Mouse (Mus musculus): ENCODE measurements at regions not wholly inside any gene's neighbourhood (a gene's known extent, or its start where the extent isn't known, plus 50 kb on each side); places are given as distances from the start of the nearest gene placed in this dataset.

GRCm38 (mm10) chr13:93992961-93993360, 64.6 kb upstream of the Lhfpl2 start:
- Histone ChIP-seq H3K36me3 (ENCODE audit: control insufficient read depth, insufficient read depth) (no peaks in the 10 kb centered on the region), H3K27me3 (ENCODE audit: control insufficient read depth, insufficient read depth, insufficient read length) (no peaks in the 10 kb centered on the region), H3K79me3 (ENCODE audit: low read depth) (no peaks in the 10 kb centered on the region), H3ac (ENCODE audit: control insufficient read depth, insufficient read length, low read depth) (no peak overlapping the region), H3K79me2 (ENCODE audit: control insufficient read depth, insufficient read depth) (no peaks in the 10 kb centered on the region), H3K4me3 (ENCODE audit: insufficient read depth, poor library complexity, severe bottlenecking) (no peak overlapping the region)
- TF ChIP-seq MYOG (IDR thresholded peaks at IDR 0.05; ENCODE audit: control insufficient read depth, extremely low read depth, insufficient read length), result no peak
- TF ChIP-seq MAX (IDR thresholded peaks at IDR 0.05), result no peak
- TF ChIP-seq CTCF (IDR thresholded peaks at IDR 0.05; ENCODE audit: control insufficient read depth, insufficient read depth, insufficient read length), result no peak
- no peak for TF ChIP-seq FOSL1 (IDR thresholded peaks at IDR 0.05; ENCODE audit: insufficient read depth, low read length, poor library complexity, severe bottlenecking)

- no peak for TF ChIP-seq MYOG (IDR thresholded peaks at IDR 0.05; ENCODE audit: control insufficient read depth, extremely low read depth, insufficient read length)
- TF ChIP-seq FOSL1 (IDR thresholded peaks at IDR 0.05; ENCODE audit: insufficient read depth, low read length, poor library complexity, severe bottlenecking), result no peak
- no peak for TF ChIP-seq CEBPB (IDR thresholded peaks at IDR 0.05; ENCODE audit: low read depth)
- TF ChIP-seq MAX (IDR thresholded peaks at IDR 0.05), result no peak
- TF ChIP-seq MYOD1 (IDR thresholded peaks at IDR 0.05; ENCODE audit: control insufficient read depth, insufficient read length, low read depth), result no peak
- TF ChIP-seq USF1 (IDR thresholded peaks at IDR 0.05; ENCODE audit: low read depth), result no peak
- TF ChIP-seq CTCF (IDR thresholded peaks at IDR 0.05; ENCODE audit: control insufficient read depth, insufficient read depth, insufficient read length), result no peak
These were observed 62.2 kb upstream of the Lhfpl2 start for GRCm38 (mm10) chr13:93995423-93995822.

GRCm38 (mm10) chr13:93996535-93997382, 60.8 kb upstream of the Lhfpl2 start:
- no peak for TF ChIP-seq CTCF (IDR thresholded peaks at IDR 0.05; ENCODE audit: control insufficient read depth, insufficient read depth, insufficient read length)
- TF ChIP-seq MYOG (IDR thresholded peaks at IDR 0.05; ENCODE audit: control insufficient read depth, extremely low read depth, insufficient read length), result no peak
- TF ChIP-seq MAX (IDR thresholded peaks at IDR 0.05), result peak; percentile 49
- peak; percentile 49 for TF ChIP-seq CEBPB (IDR thresholded peaks at IDR 0.05; ENCODE audit: low read depth)
- TF ChIP-seq MYOD1 (IDR thresholded peaks at IDR 0.05; ENCODE audit: control insufficient read depth, insufficient read length, low read depth), result peak; percentile 44
- no peak for TF ChIP-seq USF1 (IDR thresholded peaks at IDR 0.05; ENCODE audit: low read depth)
- no peak for TF ChIP-seq FOSL1 (IDR thresholded peaks at IDR 0.05; ENCODE audit: insufficient read depth, low read length, poor library complexity, severe bottlenecking)
- no peak overlapping the region for H3ac ChIP-seq (ENCODE audit: control insufficient read depth, insufficient read length, low read depth)

More at GRCm38 (mm10) chr13:93995423-93995822, 62.2 kb upstream of the Lhfpl2 start:
- no peaks in the 10 kb centered on the region for H3K79me3 ChIP-seq (ENCODE audit: low read depth)
- H3K79me2 ChIP-seq (ENCODE audit: control insufficient read depth, insufficient read depth), result no peaks in the 10 kb centered on the region
- H3K27me3 ChIP-seq (ENCODE audit: control insufficient read depth, insufficient read depth, insufficient read length), result no peaks in the 10 kb centered on the region
- H3K4me3 ChIP-seq (ENCODE audit: insufficient read depth, poor library complexity, severe bottlenecking), result no peak overlapping the region
- no peaks in the 10 kb centered on the region for H3K36me3 ChIP-seq (ENCODE audit: control insufficient read depth, insufficient read depth)
- H3ac ChIP-seq (ENCODE audit: control insufficient read depth, insufficient read length, low read depth), result no peak overlapping the region

GRCm38 (mm10) chr13:93997981-93998380, 59.6 kb upstream of the Lhfpl2 start:
- TF ChIP-seq MAX (IDR thresholded peaks at IDR 0.05) (no peak), MYOD1 (IDR thresholded peaks at IDR 0.05; ENCODE audit: control insufficient read depth, insufficient read length, low read depth) (peak; percentile 68), FOSL1 (IDR thresholded peaks at IDR 0.05; ENCODE audit: insufficient read depth, low read length, poor library complexity, severe bottlenecking) (peak; percentile 78)
- Histone ChIP-seq H3ac (ENCODE audit: control insufficient read depth, insufficient read length, low read depth) (no peak overlapping the region), H3K36me3 (ENCODE audit: control insufficient read depth, insufficient read depth) (no peaks in the 10 kb centered on the region), H3K27me3 (ENCODE audit: control insufficient read depth, insufficient read depth, insufficient read length) (no peaks in the 10 kb centered on the region), H3K79me3 (ENCODE audit: low read depth) (no peaks in the 10 kb centered on the region), H3K79me2 (ENCODE audit: control insufficient read depth, insufficient read depth) (no peaks in the 10 kb centered on the region), H3K4me3 (ENCODE audit: insufficient read depth, poor library complexity, severe bottlenecking) (no peak overlapping the region)

More at GRCm38 (mm10) chr13:93996535-93997382, 60.8 kb upstream of the Lhfpl2 start:
- Histone ChIP-seq H3K36me3 (ENCODE audit: control insufficient read depth, insufficient read depth) (no peaks in the 10 kb centered on the region), H3K4me3 (ENCODE audit: insufficient read depth, poor library complexity, severe bottlenecking) (no peak overlapping the region), H3K79me3 (ENCODE audit: low read depth) (no peaks in the 10 kb centered on the region), H3K79me2 (ENCODE audit: control insufficient read depth, insufficient read depth) (no peaks in the 10 kb centered on the region), H3K27me3 (ENCODE audit: control insufficient read depth, insufficient read depth, insufficient read length) (no peaks in the 10 kb centered on the region)

GRCm38 (mm10) chr13:93998406-93998805, 59.2 kb upstream of the Lhfpl2 start:
- Histone ChIP-seq H3K36me3 (ENCODE audit: control insufficient read depth, insufficient read depth) (no peaks in the 10 kb centered on the region), H3K79me3 (ENCODE audit: low read depth) (no peaks in the 10 kb centered on the region), H3K4me3 (ENCODE audit: insufficient read depth, poor library complexity, severe bottlenecking) (no peak overlapping the region), H3K79me2 (ENCODE audit: control insufficient read depth, insufficient read depth) (no peaks in the 10 kb centered on the region), H3ac (ENCODE audit: control insufficient read depth, insufficient read length, low read depth) (peak overlapping the region; percentile 64), H3K27me3 (ENCODE audit: control insufficient read depth, insufficient read depth, insufficient read length) (no peaks in the 10 kb centered on the region)
- TF ChIP-seq USF1 (IDR thresholded peaks at IDR 0.05; ENCODE audit: low read depth) (no peak), MYOD1 (IDR thresholded peaks at IDR 0.05; ENCODE audit: control insufficient read depth, insufficient read length, low read depth) (no peak), MYOG (IDR thresholded peaks at IDR 0.05; ENCODE audit: control insufficient read depth, extremely low read depth, insufficient read length) (no peak), MAX (IDR thresholded peaks at IDR 0.05) (no peak), CEBPB (IDR thresholded peaks at IDR 0.05; ENCODE audit: low read depth) (no peak), CTCF (IDR thresholded peaks at IDR 0.05; ENCODE audit: control insufficient read depth, insufficient read depth, insufficient read length) (no peak), FOSL1 (IDR thresholded peaks at IDR 0.05; ENCODE audit: insufficient read depth, low read length, poor library complexity, severe bottlenecking) (no peak)
